Mouse (Mus musculus) cerebellum, adult 11-12 months (tissue): Measurements from ENCODE around the gene Yaf2.
"Not testable (repeated sequence)": the region's sequence is repeated elsewhere in the genome, so short reads cannot be mapped to it uniquely, and the experiment has no call there.

Experiments used
- DNase-seq: peaks from one replicate; pipeline ENCODE4 v3.0.0; 2022

Gene Yaf2

DNA sequence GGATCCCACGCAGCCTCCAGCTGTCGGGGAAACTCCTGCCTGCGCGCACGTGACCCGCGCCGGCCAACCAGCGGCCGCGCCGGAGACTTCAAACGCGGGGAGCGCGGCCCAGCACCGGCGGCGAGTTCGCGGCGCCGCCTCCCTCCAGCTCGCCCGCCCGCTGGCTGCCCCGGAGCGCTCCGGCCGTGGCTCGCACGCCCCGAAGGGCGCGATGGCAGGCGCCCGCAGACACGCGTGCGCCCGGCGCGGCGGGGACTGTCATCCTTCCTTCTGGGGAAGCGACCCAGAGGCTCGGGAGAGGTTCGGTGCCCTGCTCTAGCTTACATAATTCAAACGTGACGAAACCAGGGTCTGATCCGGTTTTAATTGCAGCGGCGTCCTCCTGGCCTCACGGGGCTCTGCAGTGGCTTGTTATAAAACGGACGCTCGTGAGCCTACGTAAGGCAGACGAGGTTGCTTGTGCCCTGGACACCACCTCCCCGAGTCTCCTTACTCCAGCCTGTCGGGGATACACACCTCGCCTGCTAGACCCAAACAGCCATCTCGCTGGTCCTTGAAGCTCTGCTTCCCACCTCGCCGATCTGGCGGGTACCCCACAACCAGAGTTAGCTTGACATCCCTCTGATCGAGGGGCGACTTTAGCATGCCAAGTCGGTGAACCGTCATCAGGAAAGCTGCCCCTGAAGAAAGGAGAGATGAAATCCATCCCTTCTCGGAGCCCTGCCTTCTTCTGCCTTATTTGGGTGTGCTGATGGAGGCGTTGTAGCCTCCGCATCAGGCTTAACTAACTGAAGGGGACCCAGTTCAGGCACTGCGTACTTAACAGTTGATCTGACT is at the start of gene Yaf2:
Gene Yaf2 (minus strand): TSS at position 11 of the 837 bp plus-strand sequence.
- peak; percentile 80 for DNase-seq

DNA sequence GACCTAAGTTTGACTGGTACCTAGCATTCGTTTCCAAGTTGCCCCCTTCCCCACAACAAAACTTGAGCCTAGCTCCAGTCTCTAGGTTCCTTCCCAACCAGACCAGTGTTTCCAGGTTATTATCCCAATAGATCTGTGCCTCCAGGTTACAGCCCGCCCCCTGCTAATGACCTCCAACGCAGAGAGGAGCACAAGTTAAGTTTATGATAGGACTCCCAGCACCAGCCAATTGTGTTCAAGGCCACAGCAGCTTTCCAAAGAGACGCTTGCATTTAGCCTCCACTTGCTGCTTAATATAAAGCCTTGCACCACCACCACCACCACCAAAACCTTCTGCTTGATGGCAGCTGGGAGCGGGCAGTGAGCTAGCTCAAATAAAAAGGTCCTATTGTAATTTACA is 44.6 kb upstream of the Yaf2 start:
- DNase-seq: no peak

DNA sequence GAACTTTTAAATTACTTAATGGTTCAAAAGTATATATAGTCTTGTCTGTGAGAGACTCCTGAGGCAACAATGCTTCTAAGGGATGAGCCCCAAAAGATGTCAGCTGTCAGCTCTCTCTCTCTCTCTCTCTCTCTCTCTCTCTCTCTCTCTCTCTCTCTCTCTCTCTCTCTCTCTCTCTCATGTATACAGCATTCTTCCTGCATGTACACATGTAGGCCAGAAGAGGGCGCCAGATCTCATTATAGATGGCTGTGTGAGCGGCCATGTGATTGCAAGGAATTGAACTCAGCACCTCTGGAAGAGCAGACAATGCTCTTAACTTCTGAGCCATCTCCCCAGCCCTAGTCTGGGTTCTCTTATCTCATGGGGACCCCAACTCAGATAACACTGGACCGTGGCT is 42.4 kb upstream of the Yaf2 start:
- DNase-seq: no peak

- no peak for DNase-seq
Measured at GRCm38 (mm10) chr15:93375696-93376095, 39.0 kb upstream of the Yaf2 start.

DNA sequence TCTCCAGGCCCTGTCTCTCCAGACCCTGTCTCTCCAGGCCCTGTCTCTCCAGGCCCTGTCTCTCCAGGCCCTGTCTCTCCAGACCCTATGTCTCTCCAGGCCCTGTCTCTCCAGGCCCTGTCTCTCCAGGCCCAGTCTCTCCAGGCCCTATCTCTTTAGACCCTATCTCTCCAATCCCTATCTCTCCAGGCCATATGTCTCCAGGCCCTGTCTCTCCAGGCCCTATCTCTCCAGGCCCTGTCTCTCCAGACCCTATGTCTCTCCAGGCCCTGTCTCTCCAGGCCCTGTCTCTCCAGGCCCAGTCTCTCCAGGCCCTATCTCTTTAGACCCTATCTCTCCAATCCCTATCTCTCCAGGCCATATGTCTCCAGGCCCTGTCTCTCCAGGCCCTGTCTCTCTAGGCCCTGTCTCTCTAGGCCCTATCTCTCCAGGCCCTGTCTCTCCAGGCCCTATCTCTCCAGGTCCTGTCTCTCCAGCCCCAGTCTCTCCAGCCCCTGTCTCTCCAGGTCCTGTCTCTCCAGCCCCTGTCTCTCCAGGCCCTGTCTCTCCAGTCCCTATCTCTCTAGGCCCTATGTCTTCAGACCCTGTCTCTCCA is 35.9 kb upstream of the Yaf2 start:
- DNase-seq: not testable (repeated sequence)

DNA sequence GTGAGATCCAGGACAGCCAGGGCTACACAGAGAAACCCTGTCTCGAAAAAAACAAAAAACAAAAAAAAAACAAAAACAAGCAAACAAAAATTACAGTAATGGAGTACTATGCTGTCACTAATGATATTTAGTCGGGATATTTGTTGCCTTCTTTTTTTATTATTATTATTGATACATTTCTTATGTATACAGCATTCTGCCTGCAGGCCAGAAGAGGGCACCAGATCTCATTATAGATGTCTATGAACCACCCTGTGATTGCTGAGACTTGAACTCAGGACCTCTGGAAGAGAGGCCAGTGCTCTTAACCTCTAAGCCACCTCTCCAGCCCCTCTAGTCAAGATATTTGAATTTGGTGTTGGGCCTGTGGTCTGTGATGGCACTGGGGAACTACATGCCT is 35.1 kb upstream of the Yaf2 start:
- no peak for DNase-seq

- DNase-seq: no peak
Measured at GRCm38 (mm10) chr15:93368558-93368957, 31.8 kb upstream of the Yaf2 start.

DNA sequence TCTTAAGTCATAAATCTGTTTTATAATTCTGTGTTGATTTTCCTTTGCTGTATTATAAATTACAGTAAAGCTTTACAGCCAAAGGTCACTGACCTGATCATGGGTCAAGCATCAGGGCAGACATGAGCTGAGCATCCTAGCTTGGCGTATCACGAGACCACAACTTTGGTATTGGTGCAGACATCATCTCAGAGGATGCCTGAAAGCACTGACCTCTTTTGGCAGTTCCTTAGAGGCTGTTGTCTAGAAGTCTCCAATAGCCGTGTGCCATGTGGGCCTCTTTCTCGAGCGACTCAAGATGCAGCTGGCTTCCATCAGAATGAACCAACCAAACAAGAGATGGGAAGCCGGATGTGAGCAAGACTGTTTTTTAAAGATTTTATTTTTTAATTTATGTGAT is 28.8 kb upstream of the Yaf2 start:
- DNase-seq: no peak

GRCm38 (mm10) chr15:93358346-93359095 is 21.8 kb upstream of the Yaf2 start:
- DNase-seq: no peak

- DNase-seq: no peak
Measured at GRCm38 (mm10) chr15:93340630-93341379, 4.1 kb upstream of the Yaf2 start.

GRCm38 (mm10) chr15:93336658-93336924 is 144 bp downstream of the Yaf2 start:
- no peak for DNase-seq

DNA sequence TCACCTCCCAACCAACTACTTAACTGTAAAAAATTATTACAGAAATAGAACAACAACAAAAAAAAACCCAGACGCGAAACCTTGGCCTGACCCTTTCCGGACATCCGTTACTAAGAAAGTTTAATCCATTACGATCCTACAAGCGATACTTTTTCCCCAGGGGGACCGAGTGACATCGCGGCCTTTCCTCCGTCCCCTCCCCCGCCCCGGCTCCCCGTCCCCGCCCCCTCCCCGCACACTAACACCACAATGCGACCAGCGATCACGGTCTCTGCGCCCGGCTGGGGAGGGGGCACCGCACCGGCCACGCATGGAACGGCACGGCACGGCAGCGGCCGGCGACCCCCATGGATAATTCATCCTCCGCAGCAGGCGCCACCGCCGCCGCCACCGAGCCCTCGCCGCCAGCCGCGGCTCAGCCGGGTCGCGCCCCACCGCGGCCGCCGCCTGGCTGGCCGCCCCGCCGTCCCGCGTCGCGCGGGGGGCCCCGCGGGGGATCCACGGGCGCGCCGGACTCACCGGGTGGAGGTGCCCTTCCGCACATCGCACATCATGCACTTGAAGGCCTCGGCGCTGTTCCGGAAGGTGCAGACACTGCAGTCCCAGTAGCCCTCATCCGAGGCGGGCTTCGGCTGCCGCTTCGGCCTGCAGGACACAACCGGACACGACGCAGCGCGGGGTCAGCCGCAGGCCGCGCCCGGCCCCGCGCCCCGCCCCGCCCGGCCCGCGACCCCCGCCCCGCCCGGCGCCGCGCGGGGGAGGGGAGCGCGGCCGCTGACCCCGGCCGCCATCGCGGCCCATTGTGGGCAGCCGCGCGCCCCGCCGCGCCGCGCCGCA is 696 bp downstream of the Yaf2 start:
- peak; percentile 60 for DNase-seq

- no peak for DNase-seq
Measured at GRCm38 (mm10) chr15:93331256-93331655, 5.5 kb downstream of the Yaf2 start.

DNA sequence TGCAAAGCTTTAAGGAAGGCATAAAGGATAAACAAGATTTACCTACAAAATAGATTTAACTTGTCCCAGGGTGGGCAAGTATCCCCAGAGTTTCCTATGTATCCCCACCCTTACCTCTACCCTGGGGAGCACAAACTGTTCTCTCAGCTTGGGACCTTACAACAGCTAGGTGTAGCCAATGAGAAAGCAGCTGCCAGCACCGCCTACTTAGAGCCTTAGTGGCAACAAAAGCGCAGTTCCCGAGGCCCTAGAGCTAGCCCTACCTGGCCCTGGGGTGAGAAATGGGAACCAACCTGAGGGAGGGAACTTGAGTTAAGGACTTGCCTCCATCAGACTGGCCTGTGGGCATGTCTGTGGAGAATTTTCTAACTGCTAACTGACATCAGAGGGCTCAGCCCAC is 9.5 kb downstream of the Yaf2 start:
- DNase-seq: no peak

- DNase-seq: no peak
Measured at GRCm38 (mm10) chr15:93326651-93327050, 10.1 kb downstream of the Yaf2 start.

GRCm38 (mm10) chr15:93325360-93325759 is 11.4 kb downstream of the Yaf2 start:
- no peak for DNase-seq

DNA sequence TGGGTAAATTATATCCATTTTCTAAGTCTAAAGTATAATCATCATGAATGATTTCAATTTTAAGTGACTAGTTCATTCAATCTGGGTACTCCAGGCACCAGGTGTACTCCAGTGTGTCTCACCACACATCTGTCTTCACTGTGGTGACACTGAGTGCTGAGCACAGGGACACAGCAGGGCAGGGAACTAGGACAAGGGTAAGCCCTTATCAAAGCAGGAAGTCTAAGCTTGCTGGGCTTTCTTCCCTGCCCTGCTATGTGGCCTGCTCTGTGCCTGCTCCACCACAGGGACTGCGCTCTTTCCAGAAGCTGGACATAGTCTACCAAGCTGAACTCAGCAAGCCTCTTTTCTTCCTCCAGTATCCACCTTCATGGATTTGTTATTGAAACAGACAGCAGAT is 18.0 kb downstream of the Yaf2 start:
- DNase-seq: no peak

DNA sequence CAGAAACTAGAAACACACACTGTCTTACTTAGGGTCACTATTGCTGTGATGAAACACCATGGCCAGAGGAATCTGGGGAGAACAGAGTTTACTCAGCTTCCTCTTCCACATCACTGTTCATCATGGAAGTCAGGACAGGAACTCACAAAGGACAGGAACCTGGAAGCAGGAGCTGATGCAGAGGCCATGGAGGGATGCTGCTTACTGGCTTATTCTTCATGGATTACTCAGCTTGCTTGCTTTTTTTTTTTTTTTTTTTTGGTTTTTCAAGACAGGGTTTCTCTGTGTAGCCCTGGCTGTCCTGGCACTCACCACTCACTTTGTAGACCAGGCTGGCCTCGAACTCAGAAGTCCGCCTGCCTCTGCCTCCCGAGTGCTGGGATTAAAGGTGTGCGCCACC is 26.4 kb downstream of the Yaf2 start:
- not testable (repeated sequence) for DNase-seq

DNA sequence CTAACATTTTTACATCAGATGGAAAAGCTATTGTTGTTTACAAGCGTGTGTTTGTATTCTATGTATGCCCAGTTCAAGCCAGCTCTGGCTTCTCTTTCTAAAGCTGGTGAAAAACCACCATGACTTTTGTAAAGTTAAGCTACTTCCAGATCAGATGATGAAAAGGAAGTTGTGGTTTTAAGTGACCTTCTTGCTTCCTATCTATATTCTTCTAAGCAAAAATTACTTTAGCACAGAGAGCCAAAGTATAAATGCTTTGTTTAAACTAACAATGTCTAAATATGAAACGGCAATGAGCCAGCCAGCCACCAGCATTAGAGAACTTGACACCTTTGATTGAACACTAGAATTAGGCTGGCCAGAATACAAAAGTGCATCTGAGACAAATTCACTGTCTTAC is 38.5 kb downstream of the Yaf2 start:
- DNase-seq: no peak

DNA sequence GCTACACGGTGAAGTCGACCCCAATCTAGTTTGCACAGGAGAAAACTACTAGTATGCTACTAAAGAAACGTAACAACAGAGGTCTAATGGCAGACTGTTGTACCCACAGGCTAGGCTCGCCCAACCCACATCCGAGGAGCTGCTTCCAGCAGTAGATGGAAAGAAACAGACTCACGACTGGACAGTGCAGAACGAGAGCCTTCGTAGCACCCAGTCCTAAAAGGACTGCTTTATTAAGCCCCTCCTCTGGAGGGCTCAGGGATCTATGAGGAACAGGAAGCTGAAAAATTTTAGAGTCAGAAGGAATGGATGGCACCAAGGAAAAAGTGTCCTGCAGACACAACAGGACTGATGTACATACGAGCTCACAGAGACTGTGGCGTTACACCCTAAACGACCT is 42.3 kb downstream of the Yaf2 start:
- no peak for DNase-seq

DNA sequence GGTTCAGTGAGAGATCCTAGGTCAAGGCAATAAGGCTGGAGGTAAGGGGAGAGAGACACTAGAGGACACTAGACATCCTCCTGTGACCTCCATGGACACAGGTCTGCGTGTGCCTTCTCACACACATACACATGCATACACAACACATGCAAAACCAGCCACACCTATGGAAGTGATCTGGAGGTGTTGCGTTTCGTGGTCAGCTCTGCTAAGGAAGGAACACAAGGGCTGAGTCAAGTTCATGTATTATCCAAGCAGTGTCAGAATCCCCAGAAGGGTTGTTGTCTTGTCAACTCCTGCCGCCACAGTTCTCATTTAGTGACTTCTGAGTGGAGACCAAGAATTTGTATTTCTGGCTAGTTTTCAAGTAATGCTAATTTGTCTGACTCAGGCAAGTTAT is 48.4 kb downstream of the Yaf2 start:
- no peak for DNase-seq

DNA sequence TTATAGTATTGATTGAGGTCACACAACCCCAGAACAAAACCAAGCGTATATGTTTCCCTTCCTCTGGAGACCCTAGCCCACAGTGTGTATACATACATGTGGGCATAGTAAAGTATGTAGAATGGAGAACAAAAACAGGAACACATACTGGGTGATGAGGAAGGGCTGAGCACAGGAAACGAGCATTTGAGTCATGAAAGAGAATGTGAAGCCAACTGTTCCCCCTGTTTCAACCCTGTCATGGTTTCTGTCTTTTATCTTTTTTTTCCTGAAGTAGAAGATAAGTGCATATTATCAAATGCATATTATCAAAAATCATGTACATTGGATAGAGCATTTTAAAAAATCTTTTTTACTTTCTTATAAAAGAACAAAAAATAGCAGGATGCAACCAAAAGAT is 49.1 kb downstream of the Yaf2 start:
- no peak for DNase-seq

- no peak for DNase-seq
Measured at GRCm38 (mm10) chr15:93285244-93285643, 51.5 kb downstream of the Yaf2 start.
